Mouse (Mus musculus) midbrain, embryonic 12.5 days (tissue): ENCODE results near the gene Kcnq4. TPM values are rescaled to one million over a fixed set of nuclear protein-coding genes. Genes with fewer than 3 reads are reported as not detected.

Experiments used
- ATAC-seq: fragments of 200-750 bp; cut with Nextera tagmentation; 2 replicates; pipeline ENCODE4 v1.8.0; 2017; ENCODE audit warnings: low read depth, moderate TSS enrichment, moderate library complexity; ENCODE audit not compliant: low FRiP score
- H3K27ac ChIP-seq: fragments of 300-500 bp; sonication (generic); replicated peaks from 2 replicates; pipeline ENCODE4 v1.5.1; 2016; ENCODE audit warnings: mild to moderate bottlenecking
- H3K27me3 ChIP-seq: fragments of 300-500 bp; sonication (generic); 2 replicates; pipeline ENCODE4 v1.6.1; 2016; ENCODE audit warnings: mild to moderate bottlenecking
- H3K36me3 ChIP-seq: fragments of 300-500 bp; sonication (generic); 2 replicates; pipeline ENCODE4 v1.6.1; 2016
- H3K4me1 ChIP-seq: fragments of 300-500 bp; sonication (generic); 2 replicates; pipeline ENCODE4 v1.6.1; 2016
- H3K4me2 ChIP-seq: fragments of 300-500 bp; sonication (generic); replicated peaks from 2 replicates; pipeline ENCODE4 v1.6.1; 2016; ENCODE audit warnings: mild to moderate bottlenecking, moderate library complexity
- H3K4me3 ChIP-seq: fragments of 300-500 bp; sonication (generic); 2 replicates; pipeline ENCODE4 v1.5.1; 2016; ENCODE audit warnings: mild to moderate bottlenecking
- H3K9ac ChIP-seq: fragments of 300-500 bp; sonication (generic); replicated peaks from 2 replicates; pipeline ENCODE4 v1.6.1; 2016; ENCODE audit warnings: mild to moderate bottlenecking, moderate library complexity
- H3K9me3 ChIP-seq: fragments of 300-500 bp; sonication (generic); 2 replicates; pipeline ENCODE4 v1.6.1; 2016; ENCODE audit warnings: mild to moderate bottlenecking
- WGBS: fragments of 180-500 bp; shearing (Covaris S2); methylation state at CpG from one replicate; pipeline ENCODE4 v1.1.7; 2016; 5-methylcytosine and 5-hydroxymethylcytosine counted together
- polyA plus RNA-seq: library from polyadenylated mRNA; unstranded; fragments of >200 nt; fragmentation: Nextera tagmentation; extraction: Ambion mirVana; gene quantifications from 2 replicates; pipeline ENCODE4 v1.2.1, GENCODE M21; 2016

The Kcnq4 gene
- 3.1 and 3.7 TPM in 2 replicates for polyA plus RNA-seq

DNA sequence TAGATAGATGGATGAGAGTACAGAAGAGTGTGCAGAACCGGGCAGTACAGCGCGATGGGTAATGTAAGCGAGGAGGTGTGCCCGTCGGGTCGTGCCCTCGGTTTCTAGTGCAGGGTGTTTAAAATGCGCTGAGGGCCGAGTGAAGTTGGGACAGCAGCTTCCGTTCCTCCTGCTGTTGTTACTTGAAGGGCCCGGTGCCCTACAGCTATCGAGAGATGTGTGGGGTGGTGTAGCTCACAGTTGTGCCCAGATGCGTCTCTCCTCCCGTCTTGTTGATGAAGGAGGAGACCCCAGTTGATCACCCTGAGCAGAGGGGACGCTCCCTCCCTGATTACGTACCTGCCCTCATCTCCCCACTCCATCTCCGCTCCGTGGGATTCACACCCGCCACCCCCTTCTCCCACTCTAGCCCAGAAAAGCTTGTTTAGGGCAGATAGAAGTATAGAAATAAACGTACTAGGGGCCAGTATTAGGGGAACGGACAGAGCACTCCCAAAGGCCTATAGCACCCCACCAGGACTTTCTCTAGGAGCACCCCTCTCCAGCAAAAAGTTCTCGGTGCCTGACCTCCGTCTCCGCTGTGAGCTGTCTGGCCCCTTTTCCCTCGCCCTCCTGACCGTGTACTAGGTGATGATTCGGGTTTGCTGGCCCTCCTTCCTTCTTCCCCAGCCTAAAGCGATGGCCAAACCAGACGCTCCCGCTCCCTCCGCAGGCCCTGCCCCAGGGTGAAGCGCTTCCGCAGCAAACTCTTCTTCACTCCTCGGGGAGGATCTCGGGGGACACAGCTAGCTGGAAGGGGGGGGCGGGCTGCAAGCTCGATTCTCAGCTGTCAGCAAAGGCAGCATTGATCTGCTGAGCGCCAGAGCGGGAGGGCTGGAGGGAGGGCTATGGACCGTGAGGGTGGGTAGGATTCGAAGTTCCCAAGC is at the start of gene Kcnq4:
Gene Kcnq4 (minus strand): TSS at position 672 of the 926 bp plus-strand sequence.
- Histone ChIP-seq H3K36me3 (no peaks in the 10 kb centered on the region), H3K4me1 (peaks cover 31% of the 10 kb centered on the region), H3K4me3 (peak within 1 kb of the TSS; percentile 71), H3K27me3 (peaks cover 91% of the 10 kb centered on the region), H3K4me2 (peak within 1 kb of the TSS; percentile 100), H3K27ac (no peak within 1 kb of the TSS), H3K9me3 (no peaks in the 10 kb centered on the region), H3K9ac (peak within 1 kb of the TSS; percentile 61)
- ATAC-seq, result no peak
- 1% methylated on average over 42 of the region's 42 CpGs for WGBS

GRCm38 (mm10) chr4:120796687-120797086 is 48.3 kb upstream of the Kcnq4 start:
- H3K9me3 ChIP-seq, result no peaks in the 10 kb centered on the region
- ATAC-seq, result no peak
- H3K4me3 ChIP-seq, result no peak overlapping the region
- H3K9ac ChIP-seq, result no peak overlapping the region
- H3K36me3 ChIP-seq, result no peaks in the 10 kb centered on the region
- no peaks in the 10 kb centered on the region for H3K4me1 ChIP-seq
- no peak overlapping the region for H3K27ac ChIP-seq
- no peaks in the 10 kb centered on the region for H3K27me3 ChIP-seq
- no peak overlapping the region for H3K4me2 ChIP-seq
- 82% methylated on average over 2 of the region's 2 CpGs for WGBS

GRCm38 (mm10) chr4:120795646-120796045 is 47.2 kb upstream of the Kcnq4 start:
- Histone ChIP-seq H3K9ac (no peak overlapping the region), H3K27ac (no peak overlapping the region), H3K27me3 (no peaks in the 10 kb centered on the region), H3K4me1 (no peaks in the 10 kb centered on the region), H3K9me3 (no peaks in the 10 kb centered on the region), H3K4me3 (no peak overlapping the region), H3K4me2 (no peak overlapping the region), H3K36me3 (no peaks in the 10 kb centered on the region)
- WGBS, result 92% methylated on average over 1 of the region's 1 CpGs
- ATAC-seq, result no peak

DNA sequence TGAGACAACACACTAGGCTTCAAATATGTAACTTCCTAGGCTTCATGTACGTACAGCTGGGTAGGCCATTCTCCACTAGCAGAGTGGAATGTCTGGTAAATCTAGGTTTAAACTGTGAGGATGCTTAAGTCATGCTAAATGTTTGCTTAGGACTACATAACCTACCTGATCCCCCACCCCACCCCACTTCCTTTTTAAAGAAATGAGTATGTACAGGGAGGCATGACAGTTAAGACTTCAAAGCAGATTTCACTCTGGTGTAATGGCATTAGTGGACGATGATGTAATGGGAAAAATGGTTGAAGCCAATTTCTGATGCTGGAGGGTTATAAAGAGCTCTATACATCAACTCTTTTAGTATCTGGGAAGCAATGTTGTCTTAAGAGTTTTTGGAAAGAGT is 44.5 kb upstream of the Kcnq4 start:
- H3K27me3 ChIP-seq, result no peaks in the 10 kb centered on the region
- 89% methylated on average over 2 of the region's 2 CpGs for WGBS

DNA sequence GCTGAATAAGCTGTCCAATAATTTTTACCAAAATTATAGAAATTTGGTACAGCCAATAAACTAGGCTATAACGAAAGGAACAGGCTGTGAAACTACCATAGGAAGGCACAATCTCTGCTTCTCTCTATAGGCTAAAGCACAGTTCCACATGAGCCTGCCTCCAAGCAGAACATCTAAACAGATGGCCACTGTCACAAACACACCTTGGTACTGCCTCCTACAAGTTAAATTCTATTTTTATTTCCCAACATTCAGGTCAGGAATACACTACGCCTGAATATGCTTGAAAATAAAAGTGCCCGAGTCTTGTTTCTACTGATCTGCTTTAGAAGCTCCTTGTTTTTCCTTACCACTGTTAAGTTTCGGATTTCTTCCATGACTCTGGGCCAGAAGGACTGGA is 41.6 kb upstream of the Kcnq4 start:
- no peaks in the 10 kb centered on the region for H3K4me1 ChIP-seq
- no peak overlapping the region for H3K4me3 ChIP-seq
- no peaks in the 10 kb centered on the region for H3K27me3 ChIP-seq
- ATAC-seq, result no peak
- H3K4me2 ChIP-seq, result no peak overlapping the region
- no peak overlapping the region for H3K9ac ChIP-seq
- peaks cover 50% of the 10 kb centered on the region for H3K36me3 ChIP-seq
- WGBS, result 95% methylated on average over 4 of the region's 4 CpGs
- H3K9me3 ChIP-seq, result no peaks in the 10 kb centered on the region
- no peak overlapping the region for H3K27ac ChIP-seq

More for the DNA sequence above, 44.5 kb upstream of the Kcnq4 start:
- Histone ChIP-seq H3K36me3 (peaks cover 26% of the 10 kb centered on the region), H3K4me1 (no peaks in the 10 kb centered on the region), H3K4me3 (no peak overlapping the region), H3K9me3 (no peaks in the 10 kb centered on the region), H3K9ac (no peak overlapping the region), H3K27ac (no peak overlapping the region), H3K4me2 (no peak overlapping the region)
- ATAC-seq, result no peak

- H3K9ac ChIP-seq, result no peak overlapping the region
- H3K36me3 ChIP-seq, result peaks cover 38% of the 10 kb centered on the region
- H3K9me3 ChIP-seq, result no peaks in the 10 kb centered on the region
- H3K27me3 ChIP-seq, result peaks cover 18% of the 10 kb centered on the region
- 38% methylated on average over 5 of the region's 5 CpGs for WGBS
- H3K27ac ChIP-seq, result no peak overlapping the region
- H3K4me1 ChIP-seq, result no peaks in the 10 kb centered on the region
- 0 out of 2 replicates have a peak, but pooled peaks have one; percentile 23 for ATAC-seq
- H3K4me3 ChIP-seq, result no peak overlapping the region
- H3K4me2 ChIP-seq, result no peak overlapping the region
Measured at GRCm38 (mm10) chr4:120755801-120756200, 7.4 kb upstream of the Kcnq4 start.

- Histone ChIP-seq H3K4me2 (no peak overlapping the region), H3K9ac (no peak overlapping the region), H3K4me1 (no peaks in the 10 kb centered on the region), H3K4me3 (no peak overlapping the region), H3K27ac (no peak overlapping the region), H3K27me3 (peaks cover 22% of the 10 kb centered on the region), H3K36me3 (peaks cover 33% of the 10 kb centered on the region), H3K9me3 (no peaks in the 10 kb centered on the region)
- no peak; the same call in 1 of the 2 replicates for ATAC-seq
- WGBS, result 0% methylated on average over 1 of the region's 1 CpGs
Measured at GRCm38 (mm10) chr4:120755299-120755698, 6.9 kb upstream of the Kcnq4 start.

DNA sequence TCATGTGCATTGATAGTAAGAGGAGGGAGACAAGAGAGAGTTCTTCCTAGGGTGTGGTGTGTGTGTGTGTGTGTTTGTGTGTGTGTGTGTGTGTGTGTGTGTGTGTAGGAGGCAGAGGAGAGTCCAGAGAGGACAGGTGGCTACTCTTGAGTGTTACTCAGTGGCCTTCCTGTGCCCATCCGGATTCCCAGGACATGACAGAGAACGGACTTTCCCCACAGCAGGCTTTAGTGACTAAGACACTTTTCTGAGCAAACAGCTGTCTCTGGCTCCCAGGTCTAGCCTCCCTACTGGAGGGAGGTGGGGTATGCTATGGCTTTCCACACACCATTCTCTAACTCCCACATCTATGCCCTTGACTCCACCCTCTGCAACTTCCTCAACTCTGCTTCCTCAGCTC is 1.2 kb upstream of the Kcnq4 start:
- WGBS, result 14% methylated on average over 1 of the region's 2 CpGs
- Histone ChIP-seq H3K9me3 (no peaks in the 10 kb centered on the region), H3K4me1 (peaks cover 31% of the 10 kb centered on the region), H3K27ac (no peak overlapping the region), H3K9ac (no peak overlapping the region), H3K4me3 (no peak overlapping the region), H3K27me3 (peaks cover 79% of the 10 kb centered on the region), H3K4me2 (no peak overlapping the region), H3K36me3 (no peaks in the 10 kb centered on the region)
- no peak for ATAC-seq

DNA sequence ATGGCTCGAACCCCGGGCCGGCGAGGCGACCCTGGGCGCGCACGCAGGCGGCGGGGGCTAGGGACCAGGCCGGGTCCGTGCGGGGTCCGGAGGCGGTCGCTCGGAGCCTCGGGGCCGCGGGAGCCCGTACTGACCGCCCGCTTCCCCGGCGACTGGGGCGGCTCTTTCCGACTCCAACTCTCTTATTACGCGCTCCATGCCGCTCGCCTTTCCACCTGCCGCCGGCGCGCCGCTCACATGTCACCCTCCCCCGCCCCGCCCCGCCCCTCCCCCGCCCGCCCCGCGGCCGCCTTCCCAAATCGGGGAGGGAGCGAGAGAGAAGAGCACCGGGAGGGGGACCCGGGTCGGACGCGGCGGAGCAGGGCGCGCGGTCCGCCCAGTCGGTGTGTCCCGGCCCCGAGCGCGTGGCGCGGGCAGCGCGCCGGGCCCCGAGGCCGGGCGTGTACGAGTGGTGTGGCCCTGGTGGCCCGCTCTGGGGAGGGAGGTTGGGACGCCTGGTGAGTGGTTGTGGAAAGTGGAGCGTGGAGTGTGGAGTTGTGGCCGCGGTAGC is 1.1 kb downstream of the Kcnq4 start:
- Histone ChIP-seq H3K9me3 (no peaks in the 10 kb centered on the region), H3K27me3 (peaks cover 97% of the 10 kb centered on the region), H3K4me2 (peak overlapping the region; percentile 100), H3K36me3 (no peaks in the 10 kb centered on the region), H3K27ac (no peak overlapping the region), H3K4me1 (peaks cover 31% of the 10 kb centered on the region), H3K9ac (peak overlapping the region; percentile 61), H3K4me3 (peak overlapping the region; percentile 71)
- ATAC-seq, result peak; percentile 55
- 0% methylated on average over 42 of the region's 75 CpGs for WGBS

- no peak overlapping the region for H3K27ac ChIP-seq
- no peaks in the 10 kb centered on the region for H3K9me3 ChIP-seq
- peak; percentile 69 for ATAC-seq
- peak overlapping the region; percentile 61 for H3K9ac ChIP-seq
- H3K4me3 ChIP-seq, result peak overlapping the region; percentile 71
- H3K4me1 ChIP-seq, result peaks cover 31% of the 10 kb centered on the region
- WGBS, result 1% methylated on average over 45 of the region's 53 CpGs
- peak overlapping the region; percentile 100 for H3K4me2 ChIP-seq
- H3K36me3 ChIP-seq, result no peaks in the 10 kb centered on the region
- H3K27me3 ChIP-seq, result peaks cover 96% of the 10 kb centered on the region
Measured at GRCm38 (mm10) chr4:120746552-120747150, 1.8 kb downstream of the Kcnq4 start.

GRCm38 (mm10) chr4:120745731-120746551 is 2.5 kb downstream of the Kcnq4 start:
- Histone ChIP-seq H3K9me3 (no peaks in the 10 kb centered on the region), H3K4me3 (peak overlapping the region; percentile 71; the same call in 1 of the 2 replicates), H3K27me3 (peaks cover 89% of the 10 kb centered on the region), H3K9ac (no peak overlapping the region), H3K4me1 (peaks cover 31% of the 10 kb centered on the region), H3K27ac (no peak overlapping the region), H3K4me2 (peak overlapping the region; percentile 100), H3K36me3 (no peaks in the 10 kb centered on the region)
- no peak for ATAC-seq
- 10% methylated on average over 10 of the region's 10 CpGs for WGBS
